Mouse (Mus musculus) kidney, adult 2 months (tissue): ENCODE measurements at regions not wholly inside any gene's neighbourhood (a gene's known extent, or its start where the extent isn't known, plus 50 kb on each side); places are given as distances from the start of the nearest gene placed in this dataset.

Source experiments
- CTCF ChIP-seq: fragments of 200-500 bp; conservative IDR thresholded peaks from 2 replicates; pipeline ENCODE4 v1.5.1; 2011; ENCODE audit warnings: low read depth, mild to moderate bottlenecking, control low read depth, low read length, moderate library complexity, mixed read lengths; ENCODE audit not compliant: insufficient read depth, insufficient read length
- POLR2A ChIP-seq: fragments of 200-500 bp; IDR thresholded peaks from one replicate; pipeline ENCODE4 v1.6.1; 2011; ENCODE audit warnings: low read depth, low read length, control low read depth

DNA sequence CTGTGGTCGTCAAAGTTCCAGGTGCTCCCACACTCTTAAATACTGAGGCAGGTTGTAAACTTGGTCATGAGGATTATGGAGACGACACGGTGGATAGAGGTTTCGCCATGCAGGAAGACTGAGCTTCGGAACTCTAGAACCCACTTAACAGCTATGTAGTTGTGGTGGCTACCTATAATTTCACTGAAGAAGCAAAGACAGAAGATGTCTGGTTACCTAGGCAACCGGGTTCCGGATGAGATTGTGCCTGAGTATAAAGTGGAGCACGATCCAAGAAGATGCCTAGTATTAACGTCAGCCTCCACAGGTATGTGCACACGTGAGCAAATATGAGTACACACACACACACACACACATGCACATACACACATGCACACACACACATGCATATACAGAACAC, 517.3 kb upstream of the Celf2 start:
- TF ChIP-seq CTCF, result no peak
- no peak for TF ChIP-seq POLR2A
